Comparison of ENCODE assay signal across 27 mouse cellular contexts in genomic region chr12:21479251-21479650, GRCm38 (mm10).
"Had no signal": no experiment of that assay in that cellular context is flagged by ENCODE, and none has a peak within 500 bp of the region (broad histone marks: within the 10 kb centered on the region; RNA-seq: fewer than 3 reads in every experiment).

No protein-coding gene starts in this region.

- H3K4me2 ChIP-seq: heart, embryonic 12.5 days; hindbrain, embryonic 13.5 days; hindbrain, embryonic 15.5 days; kidney, embryonic 15.5 days; limb, embryonic 12.5 days; liver, embryonic 11.5 days; liver, embryonic 13.5 days; liver, embryonic 15.5 days had no signal

- H3K36me3 ChIP-seq: heart, embryonic 10.5 days; heart, embryonic 12.5 days; hindbrain, embryonic 13.5 days; hindbrain, embryonic 15.5 days; kidney, embryonic 15.5 days; limb, embryonic 10.5 days; limb, embryonic 12.5 days; liver, embryonic 13.5 days; liver, embryonic 15.5 days had no signal

- H3K4me1 ChIP-seq: heart, embryonic 10.5 days; hindbrain, embryonic 13.5 days; hindbrain, embryonic 15.5 days; kidney, embryonic 15.5 days; limb, embryonic 10.5 days; limb, embryonic 12.5 days; liver, embryonic 13.5 days; liver, embryonic 15.5 days had no signal

- H3K27me3 ChIP-seq: heart, embryonic 12.5 days; hindbrain, embryonic 13.5 days; hindbrain, embryonic 15.5 days; kidney, embryonic 15.5 days; limb, embryonic 12.5 days; liver, embryonic 13.5 days; liver, embryonic 15.5 days had no signal

- H3K9ac ChIP-seq: heart, embryonic 12.5 days; hindbrain, embryonic 13.5 days; hindbrain, embryonic 15.5 days; kidney, embryonic 15.5 days; limb, embryonic 12.5 days; liver, embryonic 13.5 days; liver, embryonic 15.5 days; liver, postnatal 0 days had no signal

- H3K9me3 ChIP-seq: heart, embryonic 10.5 days; hindbrain, embryonic 15.5 days; kidney, embryonic 15.5 days; limb, embryonic 10.5 days; liver, embryonic 13.5 days; liver, embryonic 15.5 days had no signal

- H3K27ac ChIP-seq: gastrocnemius, adult 2 months; heart, embryonic 10.5 days; hindbrain, embryonic 13.5 days; hindbrain, embryonic 15.5 days; kidney, embryonic 15.5 days; kidney, postnatal 0 days; limb, embryonic 10.5 days; limb, embryonic 12.5 days; liver, embryonic 13.5 days; liver, embryonic 15.5 days had no signal

- ATAC-seq: intestine, embryonic 16.5 days; liver, postnatal 0 days had no signal

- H3K4me3 ChIP-seq: gastrocnemius, adult 2 months; heart, embryonic 10.5 days; heart, embryonic 12.5 days; hindbrain, embryonic 13.5 days; hindbrain, embryonic 15.5 days; kidney, embryonic 15.5 days; limb, embryonic 10.5 days; limb, embryonic 12.5 days; liver, embryonic 13.5 days; liver, embryonic 15.5 days had no signal

- DNase-seq: gastrocnemius, adult 2 months; gastrocnemius, postnatal 10 days; gastrocnemius, postnatal 25 days; heart, adult 18-20 months; heart, postnatal 14 days; heart, postnatal 36 days; kidney, adult 11 months; kidney, adult 2 months; kidney, adult 9 months; kidney, postnatal 14 days; kidney, postnatal 36 days; layer of hippocampus, adult 9-11 months; layer of hippocampus, postnatal 36 days; liver; liver, embryonic 13.5 days; liver, postnatal 0 days had no signal
